Mouse (Mus musculus) testis, adult 2 months (tissue): ENCODE data around the gene Ankrd13a.

Experiments
- CTCF ChIP-seq: fragments of 200-500 bp; IDR thresholded peaks from 2 replicates; pipeline ENCODE4 v1.5.1; 2012; ENCODE audit warnings: low read depth, mild to moderate bottlenecking, inconsistent platforms, low read length, moderate library complexity; ENCODE audit not compliant: control insufficient read depth, insufficient read depth, insufficient replicate concordance
- POLR2A ChIP-seq: fragments of 200-500 bp; IDR thresholded peaks from 2 replicates; pipeline ENCODE4 v1.6.1; 2012; ENCODE audit warnings: low read depth, mild to moderate bottlenecking, inconsistent platforms, low read length, moderate library complexity; ENCODE audit not compliant: control insufficient read depth

DNA sequence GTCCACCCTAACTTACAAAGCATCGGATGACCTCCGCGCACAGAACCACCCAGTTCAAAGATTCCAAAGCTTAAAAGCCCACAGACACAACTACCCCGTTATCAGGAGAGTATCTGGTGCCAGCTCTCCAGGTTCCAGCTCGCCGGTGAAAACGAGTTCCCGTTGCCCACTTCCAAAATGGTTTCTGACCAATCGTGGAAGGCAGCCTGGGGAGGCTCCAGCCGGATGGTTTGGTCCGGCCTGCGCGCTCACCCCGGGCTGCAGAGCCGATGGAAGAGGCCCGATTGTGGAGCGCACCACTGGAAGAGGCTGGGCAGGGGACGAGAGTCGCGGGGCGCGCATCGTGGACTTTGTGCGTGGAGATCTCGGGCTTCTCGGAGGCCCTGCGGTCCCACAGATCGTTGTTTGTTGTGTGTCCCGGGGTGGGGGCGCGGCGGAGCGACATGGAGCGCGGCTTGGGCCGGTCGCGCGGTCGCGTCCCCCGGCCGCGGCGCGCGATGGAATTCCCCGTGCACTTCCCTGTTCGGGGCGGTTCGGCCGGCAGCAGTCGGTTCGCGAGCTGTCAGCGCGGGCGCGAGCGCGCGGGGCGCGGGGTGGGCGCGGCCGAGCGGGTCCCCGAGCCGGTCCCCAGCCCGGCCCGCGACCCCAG lies at the start of gene Ankrd13a:
- TF ChIP-seq CTCF (no peak), POLR2A (peak; percentile 73)
